Comparison of ENCODE assay signal across 9 mouse cellular contexts in the genomic region with DNA sequence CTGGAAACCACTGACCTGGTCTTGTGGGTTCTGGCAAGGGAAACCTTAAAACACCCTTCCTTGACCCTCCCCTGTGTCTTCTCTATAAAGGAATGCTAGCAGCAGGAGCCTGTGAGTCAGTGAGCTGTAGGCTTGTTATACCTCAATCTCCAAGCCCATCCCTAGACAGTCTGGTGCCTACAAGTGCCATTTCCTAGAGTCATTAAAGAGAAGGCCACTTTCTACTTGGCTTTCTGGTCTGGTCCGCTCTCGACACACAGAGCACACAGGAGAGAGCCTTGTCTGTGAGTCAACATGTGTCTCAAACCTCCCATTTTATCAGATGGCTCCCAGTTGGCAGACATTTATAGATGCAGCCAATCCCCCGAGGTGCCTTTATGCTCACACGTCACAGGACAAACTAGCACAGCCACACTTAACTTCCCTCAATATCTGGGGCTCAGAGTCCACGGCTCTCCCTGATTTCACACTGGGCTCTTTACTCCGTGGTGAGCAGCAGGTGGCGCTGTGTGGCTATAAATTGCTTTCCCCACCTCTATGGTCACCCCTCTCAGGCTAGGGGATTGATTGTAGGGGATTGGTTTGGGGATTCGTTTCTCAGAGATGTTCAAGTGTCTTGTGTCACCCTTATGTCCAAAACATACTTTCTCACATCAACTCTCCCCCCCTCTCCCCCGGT. TPM values are rescaled to one million over a fixed set of nuclear protein-coding genes. Genes with fewer than 3 reads are reported as not detected.
DNase-seq lines count a peak whose midpoint lies in the region; ATAC-seq lines count a peak whose summit lies in the region.
"Had no signal": no experiment of that assay in that cellular context is flagged by ENCODE, and none has a peak within 500 bp of the region (broad histone marks: within the 10 kb centered on the region; RNA-seq: fewer than 3 reads in every experiment).

No protein-coding gene starts in this region.

- peak; percentile 48 to 77 for DNase-seq in adrenal gland, adult (ENCODE audit: inconsistent age in 2 of 2, low spot score in 1 of 2)
- no peak for DNase-seq in adrenal gland, adult 8-10 months
- peak; percentile 67 for DNase-seq in adipocyte (ENCODE audit: low spot score)
- peak; percentile 48 to 51 for DNase-seq in layer of hippocampus, postnatal 36 days
- DNase-seq in right cerebral cortex, postnatal 4 days = peak; percentile 88

- ATAC-seq in embryonic facial prominence, embryonic 12.5 days (ENCODE audit: insufficient number of reproducible peaks, insufficient read depth, low FRiP score, low TSS enrichment) = no peak
- ATAC-seq in hindbrain, embryonic 13.5 days (ENCODE audit: low FRiP score) = peak; percentile 73
- ATAC-seq in megakaryocyte-erythroid progenitor cell, adult 5-6 weeks (replicated peaks; ENCODE audit: low FRiP score, low TSS enrichment, poor library complexity, severe bottlenecking) = peak; percentile 78

- no peak overlapping the region for H3K27ac ChIP-seq in embryonic facial prominence, embryonic 12.5 days
- H3K27ac ChIP-seq in hindbrain, embryonic 13.5 days = no peak overlapping the region
- H3K27ac ChIP-seq: limb, embryonic 12.5 days had no signal

- 23% methylated on average over 9 of the region's 9 CpGs for WGBS in embryonic facial prominence, embryonic 12.5 days
- WGBS in hindbrain, embryonic 13.5 days = 28% methylated on average over 9 of the region's 9 CpGs

- no peak overlapping the region for H3K4me2 ChIP-seq in embryonic facial prominence, embryonic 12.5 days (replicated peaks)
- no peak overlapping the region for H3K4me2 ChIP-seq in hindbrain, embryonic 13.5 days
- H3K4me2 ChIP-seq: limb, embryonic 12.5 days had no signal

- H3K4me3 ChIP-seq in embryonic facial prominence, embryonic 12.5 days = no peak overlapping the region
- H3K4me3 ChIP-seq in hindbrain, embryonic 13.5 days = no peak overlapping the region
- H3K4me3 ChIP-seq: limb, embryonic 12.5 days had no signal

- no peaks in the 10 kb centered on the region for H3K9me3 ChIP-seq in embryonic facial prominence, embryonic 12.5 days
- H3K9me3 ChIP-seq in hindbrain, embryonic 13.5 days = no peaks in the 10 kb centered on the region
- H3K9me3 ChIP-seq: limb, embryonic 12.5 days had no signal

- 0 out of 2 replicates have a peak overlapping the region, but pooled peaks have one; percentile 15 for H3K9ac ChIP-seq in embryonic facial prominence, embryonic 12.5 days
- no peak overlapping the region for H3K9ac ChIP-seq in hindbrain, embryonic 13.5 days
- H3K9ac ChIP-seq: limb, embryonic 12.5 days had no signal

- H3K36me3 ChIP-seq in embryonic facial prominence, embryonic 12.5 days = no peaks in the 10 kb centered on the region
- H3K36me3 ChIP-seq in hindbrain, embryonic 13.5 days = no peaks in the 10 kb centered on the region
- H3K36me3 ChIP-seq: limb, embryonic 12.5 days had no signal

- H3K4me1 ChIP-seq in embryonic facial prominence, embryonic 12.5 days = peaks cover 6% of the 10 kb centered on the region; the same call in 1 of the 2 replicates
- no peaks in the 10 kb centered on the region for H3K4me1 ChIP-seq in hindbrain, embryonic 13.5 days (replicated peaks)

- H3K27me3 ChIP-seq in embryonic facial prominence, embryonic 12.5 days = no peaks in the 10 kb centered on the region
- H3K27me3 ChIP-seq in hindbrain, embryonic 13.5 days = peaks cover 34% of the 10 kb centered on the region

RNA-seq across cellular contexts. Expression of a gene that starts 34.2 kb away (rescaled TPM):
- 10 to 100 TPM; 24.8 to 30.4 (median 28.6) TPM for total RNA-seq in adrenal gland, adult 8-10 months (2022)
- polyA plus RNA-seq in embryonic facial prominence, embryonic 12.5 days (2016; fragmentation: Nextera tagmentation; extraction: Ambion mirVana) = 110 and 116 TPM in 2 replicates
- polyA plus RNA-seq in hindbrain, embryonic 13.5 days (2015; fragmentation: Nextera tagmentation; extraction: Ambion mirVana) = 99.5 and 102 TPM in 2 replicates
- 10 to 100 TPM; 21.6 to 25.8 TPM for total RNA-seq in layer of hippocampus, postnatal 36 days (2021)
- 70.1 and 96.8 TPM in 2 replicates for total RNA-seq in megakaryocyte-erythroid progenitor cell, adult 5-6 weeks (2014; fragmentation: Nextera tagmentation)
- total RNA-seq in megakaryocyte-erythroid progenitor cell, adult 5-6 weeks (2017) = 144 and 151 TPM in 2 replicates

RNA-seq across cellular contexts. Expression of a gene that starts 49.4 kb away (rescaled TPM):
- total RNA-seq in adrenal gland, adult 8-10 months (2022) = 10 to 100 TPM; 30.6 to 38.0 (median 34.2) TPM
- polyA plus RNA-seq in embryonic facial prominence, embryonic 12.5 days (2016; fragmentation: Nextera tagmentation; extraction: Ambion mirVana) = 25.2 and 29.7 TPM in 2 replicates
- 24.7 and 26.5 TPM in 2 replicates for polyA plus RNA-seq in hindbrain, embryonic 13.5 days (2015; fragmentation: Nextera tagmentation; extraction: Ambion mirVana)
- total RNA-seq in layer of hippocampus, postnatal 36 days (2021) = 10 to 100 TPM; 20.9 to 22.3 TPM
- total RNA-seq in megakaryocyte-erythroid progenitor cell, adult 5-6 weeks (2014; fragmentation: Nextera tagmentation) = 9.4 and 17.2 TPM in 2 replicates
- 41.2 and 43.1 TPM in 2 replicates for total RNA-seq in megakaryocyte-erythroid progenitor cell, adult 5-6 weeks (2017)
